ENCODE assay signal across 8 mouse cellular contexts in genomic region chr6:67375982-67376391, GRCm38 (mm10). TPM values are rescaled to one million over a fixed set of nuclear protein-coding genes. Genes with fewer than 3 reads are reported as not detected.
A peak's percentile ranks its signal among the peaks of the same experiment; 100 is the strongest.
DNase-seq lines count a peak whose midpoint lies in the region; ATAC-seq and TF ChIP-seq lines count a peak whose summit lies in the region.

Gene Il12rb2 (minus strand): TSS chr6:67376188.

- 4% methylated on average over 26 of the region's 26 CpGs for WGBS in forebrain, postnatal 0 days
- WGBS in hindbrain, postnatal 0 days = 3% methylated on average over 26 of the region's 26 CpGs

- no peak within 1 kb of the TSS for H3K9ac ChIP-seq in forebrain, postnatal 0 days
- no peak within 1 kb of the TSS for H3K9ac ChIP-seq in hindbrain, postnatal 0 days (replicated peaks; ENCODE audit: low read length)

- peak; percentile 4 for DNase-seq in gastrocnemius, postnatal 10 days
- no peak for DNase-seq in gastrocnemius, adult 8-10 months (ENCODE audit: low spot score in 2 of 2)
- peak; percentile 18 for DNase-seq in ZHBTc4 (ENCODE audit: low read depth, low spot score)
- no peak for DNase-seq in forebrain, postnatal 0 days
- DNase-seq in hindbrain, postnatal 0 days (ENCODE audit: low spot score) = peak; percentile 10
- DNase-seq in lung, postnatal 25 days (ENCODE audit: low spot score) = peak; percentile 47
- peak; percentile 25 for DNase-seq in retina, postnatal 1 day
- no peak for DNase-seq in cerebellum, adult 9-10 months

- 0 out of 2 replicates have a peak, but pooled peaks have one; percentile 38 for ATAC-seq in forebrain, postnatal 0 days
- ATAC-seq in hindbrain, postnatal 0 days = 0 out of 2 replicates have a peak, but pooled peaks have one; percentile 10

- H3K4me1 ChIP-seq in forebrain, postnatal 0 days (ENCODE audit: insufficient read depth) = no peaks in the 10 kb centered on the region
- 0 out of 2 replicates have a peak, but pooled peaks cover 7% of the 10 kb centered on the region for H3K4me1 ChIP-seq in hindbrain, postnatal 0 days (ENCODE audit: insufficient read depth, low read length)

- H3K4me2 ChIP-seq in forebrain, postnatal 0 days (ENCODE audit: low read depth) = peak within 1 kb of the TSS; percentile 52
- H3K4me2 ChIP-seq in hindbrain, postnatal 0 days (ENCODE audit: low read depth, low read length) = peak within 1 kb of the TSS; percentile 58

- H3K9me3 ChIP-seq in forebrain, postnatal 0 days (ENCODE audit: low read length) = no peaks in the 10 kb centered on the region
- H3K9me3 ChIP-seq in hindbrain, postnatal 0 days (ENCODE audit: low read length) = no peaks in the 10 kb centered on the region

- peak within 1 kb of the TSS; percentile 19; the same call in 1 of the 2 replicates for H3K4me3 ChIP-seq in forebrain, postnatal 0 days (ENCODE audit: low read depth, low read length)
- H3K4me3 ChIP-seq in hindbrain, postnatal 0 days (ENCODE audit: low read length) = peak within 1 kb of the TSS; percentile 32

- H3K36me3 ChIP-seq in forebrain, postnatal 0 days (ENCODE audit: insufficient read depth) = no peaks in the 10 kb centered on the region
- H3K36me3 ChIP-seq in hindbrain, postnatal 0 days (ENCODE audit: insufficient read depth, low read length) = no peaks in the 10 kb centered on the region

- H3K27ac ChIP-seq in forebrain, postnatal 0 days (ENCODE audit: low read depth, low read length) = no peak within 1 kb of the TSS
- no peak within 1 kb of the TSS for H3K27ac ChIP-seq in hindbrain, postnatal 0 days

- TF ChIP-seq CTCF in forebrain, postnatal 0 days (IDR thresholded peaks at IDR 0.05; ENCODE audit: low read depth) = no peak
- no peak for TF ChIP-seq CTCF in hindbrain, postnatal 0 days (IDR thresholded peaks at IDR 0.05; ENCODE audit: low read depth)

- peaks cover 5% of the 10 kb centered on the region; the same call in 1 of the 2 replicates for H3K27me3 ChIP-seq in forebrain, postnatal 0 days (ENCODE audit: insufficient read depth, low read length)
- H3K27me3 ChIP-seq in hindbrain, postnatal 0 days (ENCODE audit: insufficient read depth, low read length) = no peaks in the 10 kb centered on the region

RNA-seq across cellular contexts. Expression of gene Il12rb2, which starts in this region (rescaled TPM):
- under 1 TPM in 1 of 2 experiments, not detected in 1; 0.20 TPM for total RNA-seq in gastrocnemius, postnatal 10 days (2021)
- not detected for total RNA-seq in gastrocnemius, adult 8-10 months (2022)
- total RNA-seq in forebrain, postnatal 0 days (2014; rRNA removed) = 0.05 and 0.08 TPM in 2 replicates
- polyA plus RNA-seq in forebrain, postnatal 0 days (2015; fragmentation: Nextera tagmentation; extraction: Ambion mirVana) = 0.08 TPM in 1 of 2 replicates, not detected in the other
- total RNA-seq in hindbrain, postnatal 0 days (2014; rRNA removed) = 0.07 and 0.10 TPM in 2 replicates
- not detected in 2 replicates for polyA plus RNA-seq in hindbrain, postnatal 0 days (2015; fragmentation: Nextera tagmentation; extraction: Ambion mirVana)

Comparison
In these comparisons a context has a peak if more than half of its experiments do, and no peak if none do; other contexts are left out.
1. Peak in DNase-seq in gastrocnemius, postnatal 10 days; RNA of the gene not detected or under 1 TPM.
2. Peak in ATAC-seq, H3K4me3 ChIP-seq and H3K4me2 ChIP-seq in forebrain, postnatal 0 days; RNA of the gene not detected or under 1 TPM.
3. Peak in DNase-seq, ATAC-seq, H3K4me3 ChIP-seq and H3K4me2 ChIP-seq in hindbrain, postnatal 0 days; RNA of the gene not detected or under 1 TPM.
4. DNase-seq: peak in ZHBTc4 (single experiment), lung, postnatal 25 days (single experiment) and retina, postnatal 1 day (single experiment); none in gastrocnemius, adult 8-10 months (0 of 2), forebrain, postnatal 0 days (single experiment) and cerebellum, adult 9-10 months (single experiment).